Mouse (Mus musculus) E14TG2a.4 (cell line): ENCODE results near the gene Wdsub1.

Experiments used
- H3K27me3 ChIP-seq: 2 replicates; pipeline ENCODE4 v1.6.1; 2014; ENCODE audit warnings: low read length, control low read depth; ENCODE audit not compliant: insufficient read depth
- H3K36me3 ChIP-seq: 2 replicates; pipeline ENCODE4 v1.6.1; 2014; ENCODE audit warnings: low read length, control low read depth; ENCODE audit not compliant: insufficient read depth
- H3K4me1 ChIP-seq: replicated peaks from 2 replicates; pipeline ENCODE4 v1.6.1; 2014; ENCODE audit warnings: low read depth, low read length, control low read depth
- H3K4me3 ChIP-seq: replicated peaks from 2 replicates; pipeline ENCODE4 v1.5.1; 2014; ENCODE audit warnings: mild to moderate bottlenecking, low read length
- H3K9me3 ChIP-seq: 2 replicates; pipeline ENCODE4 v1.6.1; 2014; ENCODE audit warnings: low read length, control low read depth
- CTCF ChIP-seq: conservative IDR thresholded peaks from 2 replicates; pipeline ENCODE4 v1.5.1; 2014; ENCODE audit warnings: low read length
- NANOG ChIP-seq: IDR thresholded peaks from 2 replicates; pipeline ENCODE4 v1.6.1; 2014; ENCODE audit warnings: borderline replicate concordance, low read length, mixed read lengths
- POU5F1 ChIP-seq: IDR thresholded peaks from 2 replicates; pipeline ENCODE4 v1.6.1; 2014; ENCODE audit warnings: low read length, borderline replicate concordance

Wdsub1 gene

DNA sequence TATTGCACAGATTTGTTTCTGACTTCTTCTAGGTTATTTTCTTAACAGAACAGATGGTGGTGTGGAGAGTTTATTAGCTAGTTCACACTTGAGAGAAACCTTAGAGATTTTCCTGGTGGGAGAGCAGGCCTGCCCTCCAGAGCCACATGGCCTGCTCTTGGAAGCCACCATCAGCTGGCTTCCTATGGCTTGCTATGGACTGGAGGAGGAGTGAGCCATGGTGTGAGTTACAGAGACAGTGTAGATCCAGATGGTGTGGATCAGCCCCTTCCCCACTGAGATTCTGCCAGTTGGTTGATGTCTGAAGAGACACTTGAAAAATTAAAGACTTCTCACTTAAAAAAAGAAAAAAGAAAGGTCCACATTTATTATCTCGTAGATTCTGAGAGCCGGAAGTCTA, 61.3 kb downstream of the Wdsub1 start:
- no peak overlapping the region for H3K4me3 ChIP-seq
- H3K4me1 ChIP-seq = 0 out of 2 replicates have a peak, but pooled peaks cover 6% of the 10 kb centered on the region
- H3K36me3 ChIP-seq = peaks cover 100% of the 10 kb centered on the region
- TF ChIP-seq NANOG (no peak), POU5F1 (no peak), CTCF (no peak)
- H3K27me3 ChIP-seq = no peaks in the 10 kb centered on the region
- no peaks in the 10 kb centered on the region for H3K9me3 ChIP-seq

GRCm38 (mm10) chr2:59820088-59820487, 62.3 kb downstream of the Wdsub1 start:
- H3K4me3 ChIP-seq = no peak overlapping the region
- H3K4me1 ChIP-seq = 0 out of 2 replicates have a peak, but pooled peaks cover 6% of the 10 kb centered on the region
- H3K36me3 ChIP-seq = peaks cover 100% of the 10 kb centered on the region
- no peaks in the 10 kb centered on the region for H3K9me3 ChIP-seq
- no peaks in the 10 kb centered on the region for H3K27me3 ChIP-seq
- TF ChIP-seq NANOG = no peak
- TF ChIP-seq POU5F1 = no peak
- TF ChIP-seq CTCF = no peak

DNA sequence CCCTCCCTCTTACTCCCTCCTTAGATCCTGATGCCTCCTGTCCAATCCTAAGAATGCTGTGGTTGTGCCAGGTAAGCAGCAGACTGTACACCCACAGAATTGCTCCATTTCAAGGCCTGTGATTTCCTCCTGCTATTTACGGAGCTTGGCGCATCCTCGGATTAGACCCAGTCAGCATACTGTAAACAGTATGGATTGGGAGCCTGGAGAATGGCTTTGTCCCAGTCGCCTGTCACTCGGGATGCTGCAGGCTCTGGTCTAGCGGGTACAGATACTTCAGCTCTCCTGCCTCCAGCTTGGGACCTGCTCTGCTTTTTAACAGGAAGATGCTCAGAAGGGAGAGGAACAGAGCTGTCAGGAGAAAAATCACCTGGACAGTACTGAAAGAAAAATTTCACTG, 63.0 kb downstream of the Wdsub1 start:
- no peak for TF ChIP-seq CTCF
- TF ChIP-seq NANOG = no peak
- TF ChIP-seq POU5F1 = no peak
- Histone ChIP-seq H3K9me3 (no peaks in the 10 kb centered on the region), H3K27me3 (no peaks in the 10 kb centered on the region), H3K36me3 (peaks cover 100% of the 10 kb centered on the region), H3K4me3 (no peak overlapping the region), H3K4me1 (0 out of 2 replicates have a peak, but pooled peaks cover 6% of the 10 kb centered on the region)

DNA sequence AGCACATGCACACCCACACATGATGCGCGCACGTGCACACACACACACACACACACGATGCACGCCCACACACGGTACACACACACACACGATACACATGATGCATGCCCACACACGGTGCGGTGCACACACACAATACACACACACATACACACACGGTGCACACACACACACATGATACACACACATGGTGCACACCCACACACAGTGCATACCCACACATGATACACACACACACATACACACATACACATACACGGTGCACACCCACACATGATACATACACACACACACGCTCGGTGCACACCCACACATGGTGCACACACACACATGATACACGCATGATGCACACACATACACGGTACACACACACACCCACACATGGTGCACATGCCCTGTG, 63.7 kb downstream of the Wdsub1 start:
- Histone ChIP-seq H3K9me3 (no peaks in the 10 kb centered on the region), H3K27me3 (no peaks in the 10 kb centered on the region), H3K4me3 (no peak overlapping the region), H3K4me1 (0 out of 2 replicates have a peak, but pooled peaks cover 2% of the 10 kb centered on the region), H3K36me3 (peaks cover 98% of the 10 kb centered on the region)
- TF ChIP-seq POU5F1 (no peak), CTCF (no peak), NANOG (no peak)

DNA sequence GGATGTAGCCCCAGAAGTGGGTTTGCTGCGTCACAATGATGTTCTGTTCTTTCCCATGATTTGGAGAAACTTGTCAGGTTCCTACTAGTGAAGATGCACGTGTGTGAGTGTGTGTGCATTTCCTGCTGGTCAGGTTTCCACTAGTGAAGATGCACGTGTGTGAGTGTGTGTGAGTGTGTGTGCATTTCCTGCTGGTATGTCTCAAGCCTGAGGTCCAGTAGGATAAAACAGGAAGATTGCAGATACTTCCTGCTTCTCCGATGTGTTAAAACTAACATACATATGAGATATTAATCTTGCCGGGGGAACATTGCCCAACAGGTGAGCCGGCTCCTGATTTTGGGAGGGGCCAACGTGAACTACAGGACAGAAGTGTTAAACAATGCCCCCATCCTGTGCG, 67.4 kb downstream of the Wdsub1 start:
- Histone ChIP-seq H3K36me3 (peaks cover 98% of the 10 kb centered on the region), H3K4me1 (no peaks in the 10 kb centered on the region), H3K27me3 (no peaks in the 10 kb centered on the region), H3K9me3 (no peaks in the 10 kb centered on the region), H3K4me3 (no peak overlapping the region)
- TF ChIP-seq NANOG (no peak), POU5F1 (no peak), CTCF (no peak)

DNA sequence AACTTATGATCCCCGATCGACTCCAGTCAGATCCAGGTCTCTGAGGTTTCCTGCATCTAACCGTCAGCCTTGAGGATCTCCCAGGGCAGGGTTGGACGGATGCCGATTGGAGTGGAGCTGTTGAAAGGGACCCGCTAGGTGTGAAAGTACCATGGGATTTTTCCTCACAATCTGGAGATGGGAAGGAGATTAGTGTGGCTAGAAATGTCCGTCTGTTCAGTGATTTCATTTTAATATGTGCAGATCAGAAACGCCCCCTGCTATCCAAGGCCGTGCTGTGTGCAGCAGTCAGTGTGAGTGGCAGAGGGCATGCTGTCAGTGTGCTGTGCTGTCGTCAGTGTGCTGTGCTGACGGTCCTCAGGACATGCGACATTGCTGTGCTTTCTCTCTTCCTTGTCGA, 68.9 kb downstream of the Wdsub1 start:
- H3K27me3 ChIP-seq = no peaks in the 10 kb centered on the region
- no peaks in the 10 kb centered on the region for H3K4me1 ChIP-seq
- no peak overlapping the region for H3K4me3 ChIP-seq
- peaks cover 94% of the 10 kb centered on the region for H3K36me3 ChIP-seq
- no peak for TF ChIP-seq CTCF
- no peak for TF ChIP-seq NANOG
- no peak for TF ChIP-seq POU5F1
- no peaks in the 10 kb centered on the region for H3K9me3 ChIP-seq

GRCm38 (mm10) chr2:59812641-59813040, 69.8 kb downstream of the Wdsub1 start:
- H3K9me3 ChIP-seq = no peaks in the 10 kb centered on the region
- no peaks in the 10 kb centered on the region for H3K4me1 ChIP-seq
- no peaks in the 10 kb centered on the region for H3K27me3 ChIP-seq
- no peak overlapping the region for H3K4me3 ChIP-seq
- TF ChIP-seq POU5F1 = no peak
- peaks cover 94% of the 10 kb centered on the region for H3K36me3 ChIP-seq

- Histone ChIP-seq H3K9me3 (no peaks in the 10 kb centered on the region), H3K36me3 (peaks cover 94% of the 10 kb centered on the region), H3K4me3 (no peak overlapping the region), H3K4me1 (no peaks in the 10 kb centered on the region), H3K27me3 (no peaks in the 10 kb centered on the region)
- TF ChIP-seq CTCF (no peak), POU5F1 (no peak), NANOG (no peak)
Observed at GRCm38 (mm10) chr2:59811247-59811646, 71.1 kb downstream of the Wdsub1 start.

GRCm38 (mm10) chr2:59810039-59810438, 72.4 kb downstream of the Wdsub1 start:
- Histone ChIP-seq H3K27me3 (no peaks in the 10 kb centered on the region), H3K36me3 (peaks cover 94% of the 10 kb centered on the region), H3K4me1 (peaks cover 8% of the 10 kb centered on the region), H3K4me3 (no peak overlapping the region), H3K9me3 (no peaks in the 10 kb centered on the region)
- TF ChIP-seq NANOG (no peak), POU5F1 (no peak), CTCF (no peak)
